Mouse (Mus musculus): ENCODE measurements around the gene Nek10.
"Not testable (repeated sequence)": the region's sequence is repeated elsewhere in the genome, so short reads cannot be mapped to it uniquely, and the experiment has no call there.

The Nek10 gene

GRCm38 (mm10) chr14:14803115-14803514 is at the start of gene Nek10:
TSS of gene Nek10 (plus strand) at chr14:14803415.
- not testable (repeated sequence) for ATAC-seq (ENCODE audit: low TSS enrichment)

- no peak for ATAC-seq (ENCODE audit: low TSS enrichment)
These were observed 22.0 kb upstream of the Nek10 start for GRCm38 (mm10) chr14:14781169-14781568.

- no peak for ATAC-seq (ENCODE audit: low TSS enrichment)
These were observed 19.0 kb upstream of the Nek10 start for GRCm38 (mm10) chr14:14784223-14784622.

GRCm38 (mm10) chr14:14786979-14787378 is 16.2 kb upstream of the Nek10 start:
- ATAC-seq (ENCODE audit: low TSS enrichment): no peak

GRCm38 (mm10) chr14:14789840-14790470 is 13.3 kb upstream of the Nek10 start:
- ATAC-seq (ENCODE audit: low TSS enrichment): no peak

- ATAC-seq (ENCODE audit: low TSS enrichment): no peak
These were observed 3.4 kb upstream of the Nek10 start for GRCm38 (mm10) chr14:14799861-14800260.

GRCm38 (mm10) chr14:14800332-14800731 is 2.9 kb upstream of the Nek10 start:
- ATAC-seq (ENCODE audit: low TSS enrichment): no peak

- no peak for ATAC-seq (ENCODE audit: low TSS enrichment)
These were observed 2.4 kb upstream of the Nek10 start for GRCm38 (mm10) chr14:14800810-14801209.

GRCm38 (mm10) chr14:14803921-14804517 is 804 bp downstream of the Nek10 start:
- ATAC-seq (ENCODE audit: low TSS enrichment): peak; percentile 83; the same call in 1 of the 2 replicates

GRCm38 (mm10) chr14:14804518-14805212 is 1.4 kb downstream of the Nek10 start:
- no peak for ATAC-seq (ENCODE audit: low TSS enrichment)

- ATAC-seq (ENCODE audit: low TSS enrichment): peak; percentile 38; the same call in 1 of the 2 replicates
These were observed 29.5 kb downstream of the Nek10 start for GRCm38 (mm10) chr14:14832520-14833240.

- ATAC-seq (ENCODE audit: low TSS enrichment): no peak
These were observed 30.3 kb downstream of the Nek10 start for GRCm38 (mm10) chr14:14833498-14833897.

GRCm38 (mm10) chr14:14834266-14834665 is 31.1 kb downstream of the Nek10 start:
- ATAC-seq (ENCODE audit: low TSS enrichment): peak; percentile 62

- peak; percentile 58 for ATAC-seq (ENCODE audit: low TSS enrichment)
These were observed 34.4 kb downstream of the Nek10 start for GRCm38 (mm10) chr14:14837627-14838026.

- no peak for ATAC-seq (ENCODE audit: low TSS enrichment)
These were observed 34.9 kb downstream of the Nek10 start for GRCm38 (mm10) chr14:14838109-14838508.

- no peak for ATAC-seq (ENCODE audit: low TSS enrichment)
These were observed 39.7 kb downstream of the Nek10 start for GRCm38 (mm10) chr14:14842734-14843530.

GRCm38 (mm10) chr14:14852838-14853237 is 49.6 kb downstream of the Nek10 start:
- no peak for ATAC-seq (ENCODE audit: low TSS enrichment)

GRCm38 (mm10) chr14:14860331-14860730 is 57.1 kb downstream of the Nek10 start:
- ATAC-seq (ENCODE audit: low TSS enrichment): no peak

GRCm38 (mm10) chr14:14863690-14864356 is 60.6 kb downstream of the Nek10 start:
- peak; percentile 89 for ATAC-seq (ENCODE audit: low TSS enrichment)

- peak; percentile 44; the same call in 1 of the 2 replicates for ATAC-seq (ENCODE audit: low TSS enrichment)
These were observed 66.0 kb downstream of the Nek10 start for GRCm38 (mm10) chr14:14869239-14869638.

- ATAC-seq (ENCODE audit: low TSS enrichment): no peak
These were observed 66.8 kb downstream of the Nek10 start for GRCm38 (mm10) chr14:14870059-14870458.
